Mouse (Mus musculus) embryo, embryonic 10.5 days (tissue): ENCODE data around the gene Sgip1.

Experiments used
- DNase-seq: peaks from one replicate; pipeline ENCODE4 v3.0.0-alpha.2; 2015; ENCODE audit warnings: low spot score

The Sgip1 gene

DNA sequence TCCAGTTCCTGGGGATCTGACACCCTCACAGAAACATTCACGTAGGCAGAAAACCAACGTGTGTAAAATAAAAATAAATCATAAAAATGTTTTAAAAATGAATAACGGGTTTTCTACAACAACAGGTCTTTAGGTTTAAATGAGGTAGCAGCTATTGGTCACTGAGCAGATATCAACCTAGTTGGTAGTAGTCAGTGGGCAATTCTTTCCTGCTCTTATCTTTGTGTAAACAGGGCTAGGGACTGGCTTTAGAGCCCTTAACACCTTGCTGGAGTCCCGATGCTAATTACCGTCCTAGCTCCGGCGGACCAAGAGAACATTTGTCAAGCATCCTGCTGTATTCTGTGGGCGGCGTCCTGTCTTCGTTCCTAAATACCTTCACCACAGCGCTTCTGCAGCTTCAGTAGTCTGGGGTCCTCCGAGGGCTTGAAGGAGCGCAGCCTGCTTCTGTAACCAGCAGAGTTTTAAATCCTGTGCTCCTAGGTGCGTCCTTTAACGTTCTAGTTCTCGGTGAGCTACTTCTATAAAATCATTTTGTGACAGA lies 236.8 kb downstream of the Sgip1 start:
- peak; percentile 55 for DNase-seq

DNA sequence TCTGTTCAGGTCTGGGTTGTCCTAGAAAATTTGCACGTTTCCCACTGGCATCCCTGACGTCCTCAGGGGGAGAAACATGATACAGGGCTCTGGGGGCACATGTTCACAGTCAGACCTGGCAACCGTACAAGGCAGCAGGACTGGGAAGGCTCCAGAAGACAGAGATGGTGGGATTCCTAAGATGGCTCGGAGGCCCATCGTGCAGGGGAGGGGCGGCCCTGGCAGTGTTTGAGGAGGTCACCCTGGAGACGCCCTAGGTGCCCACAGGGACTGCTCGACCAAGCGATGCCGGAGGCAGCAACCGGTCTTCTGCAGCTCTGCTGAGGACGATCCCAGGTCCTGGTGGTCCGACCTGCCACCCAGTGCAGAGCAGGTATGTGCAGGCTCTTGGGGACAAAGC lies 237.3 kb downstream of the Sgip1 start, which contains the start of gene Tctex1d1:
TSS of gene Tctex1d1 (plus strand) at position 167 of the 400 bp plus-strand sequence.
- peak; percentile 48 for DNase-seq

DNA sequence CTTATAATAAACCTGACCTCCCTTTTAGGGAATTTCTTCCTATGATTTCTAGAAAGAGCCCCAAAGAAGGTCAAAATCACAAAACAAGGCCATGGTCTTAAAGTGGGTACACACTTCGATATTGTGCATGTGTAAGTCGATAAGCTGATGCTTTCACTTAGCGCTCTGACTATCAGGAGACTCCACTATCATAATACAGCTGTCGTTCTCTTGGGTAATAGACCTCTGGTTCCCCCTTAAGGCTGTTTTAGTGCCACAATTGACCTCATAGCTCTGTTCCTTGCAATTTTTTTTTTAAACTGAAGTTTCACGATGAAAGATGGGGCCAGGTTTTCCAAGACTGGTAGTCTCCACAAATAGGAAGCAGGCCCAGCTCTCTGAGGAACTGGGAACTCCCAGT lies 238.3 kb downstream of the Sgip1 start:
- DNase-seq, result peak; percentile 13

DNA sequence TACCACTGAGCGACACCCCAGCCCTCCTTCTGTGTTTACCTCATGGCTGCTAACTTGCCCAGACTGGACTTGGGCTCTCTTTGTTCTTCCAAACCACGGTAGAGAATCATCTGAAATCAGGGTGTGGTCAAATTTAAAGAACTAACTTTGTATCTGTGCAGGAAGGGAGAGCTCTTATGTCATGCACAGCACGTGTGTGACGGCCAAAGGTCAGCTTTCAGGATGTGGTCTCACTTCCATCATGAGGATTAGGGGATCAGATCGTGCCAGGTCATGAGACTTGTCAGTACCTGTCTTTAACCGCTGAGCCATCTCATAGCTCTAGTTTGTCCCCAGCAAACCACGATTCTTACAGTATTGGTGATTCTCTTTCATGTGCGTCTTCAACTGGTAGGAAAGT lies 240.6 kb downstream of the Sgip1 start:
- DNase-seq, result no peak

DNA sequence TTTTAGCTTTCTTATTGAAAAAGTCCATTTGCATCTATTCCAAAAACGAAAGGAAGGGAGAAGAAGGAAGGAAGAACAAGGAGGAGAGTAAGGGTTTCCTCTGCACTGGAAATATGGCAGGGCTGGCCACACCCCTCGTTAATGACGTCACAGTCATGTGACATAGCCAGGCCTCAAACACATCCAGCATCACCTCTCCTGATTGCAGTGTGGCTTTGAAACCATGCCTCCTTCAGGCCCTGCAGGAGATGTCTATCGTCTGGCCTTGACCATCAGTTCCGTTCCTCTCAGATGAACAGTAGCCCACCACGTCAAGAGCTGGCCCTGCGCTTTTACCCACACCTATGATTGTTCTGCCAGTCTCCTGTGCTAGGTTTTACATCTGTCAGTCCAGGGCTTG lies 245.1 kb downstream of the Sgip1 start:
- no peak for DNase-seq

DNA sequence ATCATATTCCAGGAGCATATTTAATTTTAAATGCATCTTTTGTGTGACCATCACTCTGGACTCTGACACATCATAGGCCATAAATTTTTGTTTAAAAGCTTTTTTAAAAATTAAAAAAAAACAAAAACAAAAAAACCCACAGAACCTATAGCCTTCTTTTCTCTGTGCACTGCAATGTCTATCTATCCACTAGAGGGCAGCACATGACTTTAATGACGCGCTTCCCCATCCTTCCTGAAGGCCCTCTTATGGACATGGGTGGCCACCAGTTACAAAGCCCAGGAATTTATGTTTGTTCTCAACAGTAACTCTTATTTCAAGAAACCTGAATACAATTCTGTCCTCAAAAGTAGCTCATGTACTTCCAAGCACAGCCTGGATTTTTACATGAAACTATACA lies 245.8 kb downstream of the Sgip1 start:
- DNase-seq, result peak; percentile 90

DNA sequence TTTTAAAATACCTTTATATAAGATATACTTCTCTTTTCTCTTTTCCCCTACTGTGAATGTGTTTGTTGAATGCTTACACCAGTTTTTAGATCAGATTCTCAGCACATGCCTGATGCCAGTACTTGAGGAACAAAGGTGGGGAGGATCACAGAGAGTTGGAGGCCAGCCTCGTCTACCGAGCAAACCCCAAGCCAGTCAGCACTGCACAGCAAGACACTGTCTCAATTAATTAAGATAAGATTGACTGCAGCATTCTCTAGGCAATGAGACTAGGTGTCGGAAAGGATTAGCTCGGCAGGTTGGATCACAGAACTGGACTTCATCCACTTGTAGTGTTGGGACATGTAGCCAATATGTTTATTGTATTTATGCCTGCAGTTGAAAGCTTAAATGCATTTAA lies 246.2 kb downstream of the Sgip1 start:
- no peak for DNase-seq

DNA sequence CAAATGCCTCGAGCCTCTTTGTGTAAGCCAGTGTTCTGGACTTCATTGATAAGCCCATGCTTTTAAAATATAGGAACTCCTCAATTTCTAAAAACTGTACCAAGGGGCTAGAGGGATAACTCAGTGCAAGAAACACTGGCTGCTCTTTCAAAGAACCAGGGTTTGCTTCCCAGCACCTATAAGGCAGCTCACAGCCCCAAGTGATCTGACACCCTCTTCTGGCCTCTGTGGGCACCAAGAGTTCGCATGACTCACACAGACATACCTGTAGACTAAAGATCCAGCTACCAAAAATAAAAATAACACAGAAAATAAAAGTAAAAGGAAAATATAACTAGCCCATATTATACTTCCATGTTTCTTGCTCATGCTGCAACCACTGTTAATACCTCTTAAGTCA lies 246.7 kb downstream of the Sgip1 start:
- DNase-seq, result no peak

DNA sequence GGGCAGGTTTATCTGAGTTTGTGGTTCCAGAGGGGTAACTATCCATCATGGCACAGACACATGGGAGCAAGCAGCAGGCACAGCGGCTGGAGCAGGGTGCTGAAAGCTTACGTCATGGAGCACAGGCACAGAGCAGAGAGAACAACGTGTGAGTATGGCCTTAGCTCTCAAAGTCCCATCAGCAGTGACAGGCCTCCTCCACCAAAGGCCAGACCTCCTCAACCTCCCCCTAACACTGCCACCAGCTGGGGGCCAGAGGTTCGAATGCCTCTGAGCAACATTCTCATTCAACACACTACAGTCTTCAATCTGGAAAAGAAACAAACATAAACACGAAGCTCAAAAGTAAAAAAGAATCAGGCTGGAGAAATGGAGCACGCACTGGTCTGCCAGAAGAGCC lies 247.4 kb downstream of the Sgip1 start:
- no peak for DNase-seq

DNA sequence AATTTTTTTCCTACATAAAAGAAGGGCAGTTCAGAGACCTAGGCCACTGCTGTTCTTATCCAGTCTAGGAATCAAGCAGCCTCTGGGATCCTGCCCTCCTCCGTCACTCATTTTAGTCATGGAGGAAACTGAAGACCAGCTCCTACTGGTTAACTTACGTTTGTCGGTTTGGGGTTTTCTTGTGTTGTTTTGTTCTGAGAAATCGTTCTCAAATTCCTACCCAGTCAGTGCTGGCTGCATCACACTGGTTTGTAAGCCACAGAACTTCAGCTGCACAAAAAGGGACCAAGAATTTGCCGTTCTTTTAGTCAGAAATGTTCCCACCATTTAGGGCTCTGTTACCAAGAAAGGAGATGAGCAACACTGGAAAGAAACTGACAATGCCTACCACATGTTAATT lies 248.3 kb downstream of the Sgip1 start:
- no peak for DNase-seq

DNA sequence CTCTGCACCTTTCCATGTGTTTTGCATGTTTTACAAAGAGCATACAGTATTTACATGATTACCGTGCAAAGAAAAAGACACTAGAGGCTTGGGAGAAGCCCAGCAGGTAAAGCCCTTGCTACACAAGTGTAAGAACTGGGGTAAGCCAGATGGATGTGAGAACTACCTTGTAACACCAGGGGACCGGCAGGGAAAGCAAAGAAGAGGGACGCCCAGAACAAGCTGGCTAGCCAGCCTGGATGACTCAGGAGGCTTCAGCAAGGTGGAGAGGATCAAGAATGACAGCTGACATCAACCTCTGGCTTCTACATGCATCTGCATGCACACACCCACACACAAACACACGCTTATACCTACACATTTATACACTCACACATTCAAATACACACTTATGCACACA lies 248.9 kb downstream of the Sgip1 start:
- DNase-seq, result no peak

DNA sequence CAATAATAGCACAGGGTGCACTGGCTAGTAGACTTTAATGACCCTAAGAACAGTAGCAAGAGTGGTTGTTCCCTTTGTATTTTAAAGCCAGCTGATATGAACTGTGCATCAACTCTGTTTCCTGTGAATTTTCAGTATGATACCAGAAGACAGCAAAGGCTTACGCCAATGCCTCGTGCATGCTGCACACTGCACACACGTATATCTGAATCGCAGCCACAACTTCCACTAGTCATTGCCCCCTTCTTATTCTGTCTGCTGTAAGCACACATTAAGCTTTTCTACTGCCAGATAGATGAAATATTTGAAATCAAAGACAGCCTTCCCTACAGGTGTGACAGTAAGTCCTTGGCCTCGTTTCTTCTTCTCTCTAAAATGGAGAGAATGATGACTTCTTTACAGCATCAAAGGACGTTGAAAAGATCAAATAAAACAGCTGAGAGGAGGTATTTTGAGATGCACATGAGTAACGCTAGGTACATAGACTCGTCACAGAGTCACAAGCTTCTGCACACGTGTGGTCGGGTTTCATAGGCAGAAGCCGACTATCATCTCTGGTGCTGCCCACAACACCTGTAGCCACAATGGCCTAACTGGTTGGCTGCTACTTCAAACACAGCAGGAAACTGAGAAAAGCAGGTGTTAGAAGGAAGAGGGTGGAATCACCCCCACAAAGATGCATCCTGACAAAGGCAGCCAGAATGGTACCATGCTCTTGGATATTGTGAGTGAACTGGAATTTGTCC lies 249.7 kb downstream of the Sgip1 start:
- no peak for DNase-seq

DNA sequence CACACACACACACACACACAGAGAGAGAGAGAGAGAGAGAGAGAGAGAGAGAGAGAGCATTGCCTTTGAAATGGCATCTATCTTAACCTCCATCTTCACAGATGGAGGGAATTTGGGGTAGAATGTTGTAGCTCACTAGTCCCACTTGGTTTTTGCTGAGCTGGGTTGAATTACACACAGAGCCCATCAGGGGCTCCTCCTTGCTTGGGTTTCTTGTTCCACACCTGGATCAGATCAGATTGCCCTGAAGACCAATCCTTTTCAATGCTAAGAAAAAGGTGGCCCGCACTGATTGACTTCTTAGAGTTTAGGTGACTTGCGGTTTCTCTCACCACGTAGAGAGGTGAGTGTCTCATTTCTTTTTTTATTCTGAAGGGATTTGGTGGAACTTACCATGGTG lies 250.6 kb downstream of the Sgip1 start:
- no peak for DNase-seq

DNA sequence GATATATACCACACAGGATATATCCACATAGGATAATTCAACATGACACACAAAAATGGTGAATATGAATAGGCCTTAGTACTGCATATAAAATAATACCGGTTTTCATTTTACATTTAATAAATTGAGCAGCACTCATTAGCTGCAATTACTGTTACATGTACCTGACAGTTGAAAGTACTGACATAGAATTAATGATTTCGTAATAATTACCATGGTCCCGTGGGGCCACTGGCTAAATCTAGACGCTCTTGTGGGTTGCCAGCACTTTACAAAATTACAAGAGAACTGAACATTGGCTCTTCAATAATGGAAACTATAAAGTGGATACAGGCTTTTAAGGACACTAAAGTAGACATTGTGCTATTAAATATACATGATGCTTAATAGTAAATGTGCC lies 263.6 kb downstream of the Sgip1 start:
- DNase-seq, result no peak

DNA sequence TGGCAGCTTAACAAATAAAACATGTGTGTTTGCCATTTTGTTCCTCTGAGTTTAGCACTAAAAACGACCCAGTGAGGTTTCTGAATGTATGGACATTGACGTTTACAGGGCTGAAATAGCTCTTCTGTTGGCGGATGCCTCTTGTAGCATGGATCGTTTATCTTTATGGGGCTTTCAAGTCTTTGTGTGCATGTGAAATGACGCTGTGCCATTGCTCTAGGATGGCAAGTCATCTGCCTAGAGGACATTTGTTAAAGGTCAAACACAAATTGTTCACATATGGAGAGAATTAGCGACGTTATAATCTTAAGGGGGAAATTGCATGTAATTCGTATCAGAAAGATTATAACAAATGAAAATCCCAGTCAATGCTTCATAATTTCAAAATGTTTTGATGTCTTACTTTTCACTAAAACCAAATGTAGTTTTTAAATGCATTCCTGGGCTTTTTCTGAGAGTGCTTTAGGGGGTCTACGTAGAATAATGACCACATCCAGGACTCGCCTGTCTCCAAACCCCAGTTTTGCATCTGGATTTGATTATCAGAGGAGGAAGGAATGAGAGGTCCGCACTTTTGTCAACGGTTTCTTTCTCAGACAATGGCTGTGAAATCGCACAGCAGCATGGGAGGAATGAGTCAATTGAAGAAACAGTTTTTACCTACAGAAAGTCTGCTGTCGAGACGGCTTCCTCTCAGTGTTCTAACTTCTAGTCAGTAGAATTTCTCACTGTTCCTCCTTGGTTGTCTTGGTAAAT lies 264.3 kb downstream of the Sgip1 start:
- peak; percentile 75 for DNase-seq

DNA sequence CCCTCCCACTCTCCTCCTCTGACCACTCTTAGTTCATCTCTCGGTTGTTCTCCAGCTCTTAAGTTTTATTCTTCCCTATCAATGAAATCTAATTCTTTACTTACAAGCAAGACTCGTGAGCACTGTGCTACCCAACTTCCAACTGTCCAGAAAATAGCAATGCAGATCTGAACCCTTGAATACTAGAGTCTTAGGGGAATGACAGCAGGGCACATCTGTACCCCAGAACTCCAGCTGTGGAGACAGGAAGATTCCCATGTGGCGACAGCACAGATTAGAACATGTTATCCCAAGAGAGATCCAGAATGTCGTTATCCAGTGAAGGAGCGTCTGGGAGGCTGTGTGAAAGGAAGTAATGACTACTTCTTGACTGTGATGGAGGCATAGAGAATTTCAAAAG lies 265.2 kb downstream of the Sgip1 start:
- no peak for DNase-seq

DNA sequence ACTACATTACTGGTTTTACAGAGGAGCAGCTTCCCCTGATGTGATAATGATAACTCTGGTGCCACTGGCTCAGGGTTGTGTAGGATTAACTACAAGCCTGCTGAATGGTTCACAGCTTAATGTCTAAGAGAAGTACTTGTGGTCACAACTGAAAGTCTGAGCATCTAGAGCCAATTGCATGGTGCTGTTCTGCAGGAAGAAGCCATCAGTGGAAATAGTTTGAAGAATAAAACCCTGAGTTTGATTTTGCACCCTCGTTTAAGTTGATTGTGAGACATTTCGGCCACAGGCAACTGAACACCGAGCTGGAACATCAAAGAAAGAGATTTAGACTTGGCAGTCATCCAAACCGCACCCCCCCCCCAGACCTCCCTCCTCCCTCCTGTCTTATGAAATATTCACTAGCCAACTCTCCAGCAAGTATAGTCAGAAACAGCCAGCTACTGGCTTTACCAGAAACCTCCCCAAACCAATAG lies 265.9 kb downstream of the Sgip1 start:
- peak; percentile 36 for DNase-seq

DNA sequence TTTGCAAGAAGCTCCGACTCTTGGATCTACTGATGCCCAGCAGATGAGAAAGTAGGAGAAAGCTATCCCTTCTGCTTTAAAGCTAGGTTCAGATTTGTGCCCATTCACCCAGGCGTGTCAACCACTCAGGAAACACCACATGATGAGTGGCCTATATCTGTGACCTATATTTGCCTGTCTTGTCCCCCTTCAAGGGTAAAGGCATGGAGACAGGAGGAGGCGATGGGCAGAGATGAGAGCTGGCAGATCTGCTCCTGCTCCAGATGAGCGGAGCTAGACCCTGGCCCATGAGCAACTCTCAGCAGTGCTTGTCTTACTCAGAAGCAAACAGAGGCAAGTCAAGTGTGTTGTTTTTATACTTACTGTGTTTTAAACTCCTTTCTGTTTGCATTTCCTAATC lies 269.6 kb downstream of the Sgip1 start:
- DNase-seq, result no peak

DNA sequence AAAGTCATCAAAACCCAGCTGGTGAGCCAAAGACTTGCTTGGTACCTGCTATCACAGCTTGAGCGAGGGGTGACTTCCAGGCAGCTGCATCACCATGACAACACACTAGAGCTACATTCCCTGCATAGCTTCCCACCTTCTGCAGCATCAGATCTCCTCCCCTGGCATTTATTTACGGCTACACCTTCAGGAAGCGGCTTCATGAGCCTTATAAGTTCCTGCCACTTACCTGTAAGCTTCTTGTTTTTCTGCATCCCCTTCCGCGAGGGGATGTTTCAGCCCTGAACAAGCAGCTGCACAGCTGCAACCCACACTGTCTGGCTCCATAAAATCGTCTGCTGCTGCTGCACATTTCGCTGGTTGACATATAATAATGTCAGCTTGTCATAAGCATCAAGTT lies 270.7 kb downstream of the Sgip1 start:
- DNase-seq, result peak; percentile 51

DNA sequence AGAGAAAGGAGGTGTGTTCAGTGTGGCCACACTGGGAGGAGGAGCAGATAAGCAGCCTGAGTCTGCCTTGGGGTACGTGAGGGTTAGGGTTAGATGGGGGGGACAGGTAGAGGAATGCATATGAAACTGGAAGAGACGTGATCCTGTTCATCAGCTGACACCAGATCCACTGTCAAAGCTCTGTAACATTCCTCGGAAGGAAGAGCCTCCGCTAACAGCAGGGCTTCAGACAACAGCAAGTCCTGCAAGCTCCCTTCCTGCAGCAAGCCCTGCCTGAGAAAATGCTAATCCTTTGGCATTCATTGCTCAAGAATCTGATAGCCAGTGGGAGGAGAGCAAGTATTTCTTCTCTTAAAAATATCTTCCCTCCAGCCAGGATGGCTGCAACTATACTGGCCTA lies 272.4 kb downstream of the Sgip1 start:
- DNase-seq, result peak; percentile 53
